Mouse (Mus musculus): ENCODE results near the gene Zfp280c.

Gene Zfp280c

DNA sequence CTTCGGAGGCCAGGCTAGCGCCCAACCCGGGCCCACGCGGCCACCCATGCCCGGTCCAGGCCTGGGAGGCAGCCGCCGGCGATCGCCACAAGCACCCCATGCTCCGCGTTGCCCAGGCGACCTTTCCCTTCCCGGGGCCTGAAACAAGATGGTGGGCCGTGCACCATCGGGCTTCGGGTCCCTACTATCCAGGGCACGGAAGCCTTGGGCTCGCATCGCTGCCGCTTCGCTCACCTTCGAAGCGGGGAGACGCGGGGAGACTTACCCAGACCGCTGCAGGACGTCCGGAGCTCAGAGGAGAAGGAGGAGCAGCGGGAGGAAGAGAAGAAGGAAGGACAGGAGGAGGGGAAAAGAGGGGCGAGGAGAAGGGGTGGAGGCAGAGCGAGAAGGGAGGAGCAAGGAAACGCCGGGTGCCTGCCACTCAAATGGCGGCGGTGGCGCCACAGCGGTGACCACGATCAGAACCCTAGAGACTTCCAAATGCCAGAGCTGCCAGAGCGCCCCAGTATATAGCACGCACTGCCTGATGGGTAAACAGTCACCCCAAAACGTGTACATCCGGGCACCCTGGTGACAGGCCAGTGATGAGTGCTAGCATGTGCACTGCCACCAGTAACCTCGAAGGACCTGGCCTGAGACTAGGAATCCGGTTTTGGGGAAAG is at the start of gene Zfp280c:
Gene Zfp280c, minus strand, starts transcription at position 406 of the 662 bp plus-strand sequence.
- in situ Hi-C loops (cut with MboI) = no loop called here

DNA sequence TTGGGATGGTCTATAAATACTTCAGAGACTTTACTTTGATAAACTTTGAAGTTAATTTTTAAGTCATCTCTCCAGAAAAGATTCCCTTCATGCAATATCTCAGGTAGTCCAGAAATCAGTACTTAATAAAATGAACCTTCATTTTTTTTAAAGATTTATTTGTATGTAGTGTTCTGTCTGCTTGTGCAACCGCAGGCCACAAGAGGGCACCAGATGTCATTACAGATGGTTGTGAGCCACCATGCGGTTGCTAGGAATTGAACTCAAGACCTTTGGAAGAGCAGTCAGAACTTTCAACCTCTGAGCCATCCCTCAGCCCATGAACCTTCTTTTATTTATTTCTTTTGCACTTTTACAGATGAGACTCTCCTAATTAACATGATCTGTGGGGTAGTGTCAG is 42.7 kb upstream of the Zfp280c start:
- in situ Hi-C loops (cut with MboI) = no loop called here

DNA sequence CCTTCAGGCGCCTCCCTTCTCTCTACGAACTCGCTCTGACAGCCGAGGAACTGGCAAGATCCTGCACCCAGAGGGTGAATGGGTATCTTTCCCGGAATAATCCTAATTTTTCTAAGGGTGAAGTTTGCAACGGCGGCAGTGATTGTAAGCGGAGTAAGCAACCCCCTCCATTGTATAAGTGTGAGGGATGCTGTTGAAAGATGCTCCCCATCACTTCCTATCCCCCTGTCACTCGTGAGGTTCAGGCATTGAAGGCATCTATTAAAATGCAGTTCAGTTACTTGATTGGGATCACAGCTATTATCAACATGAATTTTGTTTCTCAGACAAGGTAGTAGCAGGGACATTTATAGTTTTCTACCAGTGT is 29.7 kb upstream of the Zfp280c start:
- in situ Hi-C loops (cut with MboI) = no loop called here

- in situ Hi-C loops (cut with MboI) = no loop called here
Measured at GRCm38 (mm10) chrX:48623379-48624053, 29.2 kb upstream of the Zfp280c start, which contains the start of gene Slc25a14. Gene Slc25a14 (plus strand): TSS chrX:48623413.

GRCm38 (mm10) chrX:48623049-48623378 is 28.7 kb upstream of the Zfp280c start:
- in situ Hi-C loops (cut with MboI) = no loop called here

DNA sequence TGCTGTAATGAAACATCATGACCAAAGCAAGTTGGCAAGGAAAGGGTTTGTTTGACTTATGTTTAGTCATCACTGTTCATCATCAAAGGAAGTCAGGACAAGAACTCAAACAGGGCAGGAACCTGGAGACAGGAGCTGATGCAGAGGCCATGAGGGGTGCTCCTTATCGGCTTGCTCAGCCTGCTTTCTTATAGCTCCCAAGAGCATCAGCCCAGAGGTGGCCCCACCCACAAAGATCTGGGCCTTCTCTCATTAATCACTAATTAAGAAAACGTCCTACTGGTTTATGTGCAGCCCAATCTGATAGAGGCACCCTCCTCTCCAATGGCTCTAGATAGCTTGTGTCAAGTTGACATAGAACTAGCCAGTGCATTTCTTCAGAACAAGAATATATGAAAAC is 10.6 kb upstream of the Zfp280c start:
- in situ Hi-C loops (cut with MboI) = no loop called here

DNA sequence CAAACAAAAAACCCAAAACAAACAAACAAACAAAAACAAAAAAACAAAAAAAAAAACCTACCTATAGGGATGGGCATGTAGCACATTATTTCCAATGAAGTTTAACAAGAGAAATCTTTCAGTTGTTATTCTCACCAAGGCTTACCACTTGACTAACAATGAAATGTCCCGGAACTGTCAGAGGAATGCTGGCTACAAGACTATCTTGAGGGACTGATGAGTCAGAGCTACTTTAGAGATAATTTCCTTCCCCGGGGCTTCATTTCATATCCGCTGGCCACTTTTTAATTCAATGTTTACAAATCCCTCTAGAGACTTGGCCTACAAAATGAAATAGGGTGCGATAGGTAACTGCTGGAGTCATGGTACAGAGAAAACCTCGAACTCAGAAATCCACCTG is 2.6 kb upstream of the Zfp280c start:
- in situ Hi-C loops (cut with MboI) = no loop called here

DNA sequence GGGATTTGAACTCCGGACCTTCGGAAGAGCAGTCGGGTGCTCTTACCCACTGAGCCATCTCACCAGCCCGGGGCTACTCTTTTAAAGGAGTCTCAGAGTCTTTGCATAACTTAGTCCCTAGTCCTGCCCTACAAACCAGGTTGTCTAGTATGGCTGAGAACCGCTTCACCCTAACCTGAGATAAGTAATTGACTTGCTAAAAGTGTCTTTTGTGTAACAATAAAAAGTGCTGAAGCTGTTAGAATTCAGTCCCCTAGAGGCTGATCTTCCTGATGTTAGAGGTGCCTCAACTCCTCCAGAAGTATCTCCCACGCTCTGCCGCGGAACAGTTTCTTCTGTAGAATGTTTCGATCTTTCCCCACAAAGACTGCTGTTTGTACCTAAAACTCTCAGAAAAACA is 1.7 kb upstream of the Zfp280c start:
- in situ Hi-C loops (cut with MboI) = no loop called here

DNA sequence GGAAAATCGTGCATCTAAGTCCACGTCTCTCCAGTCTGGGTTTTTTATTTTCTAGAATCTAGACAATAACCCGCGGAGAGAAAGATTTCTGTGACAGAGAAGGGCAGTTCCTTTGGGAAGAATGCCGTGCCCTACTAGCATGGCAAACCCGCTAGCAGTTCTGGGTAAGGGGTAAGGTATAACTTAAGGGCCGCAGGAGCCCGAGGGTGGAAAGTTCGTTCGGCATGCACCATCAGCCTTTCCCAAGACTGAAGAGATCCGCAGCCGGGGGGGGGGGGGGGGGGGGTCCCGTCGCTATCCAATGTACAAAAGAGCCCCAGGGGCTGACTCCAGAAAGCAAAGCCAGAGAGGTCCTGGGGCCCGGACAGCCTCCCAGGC is 594 bp downstream of the Zfp280c start:
- in situ Hi-C loops (cut with MboI) = no loop called here

DNA sequence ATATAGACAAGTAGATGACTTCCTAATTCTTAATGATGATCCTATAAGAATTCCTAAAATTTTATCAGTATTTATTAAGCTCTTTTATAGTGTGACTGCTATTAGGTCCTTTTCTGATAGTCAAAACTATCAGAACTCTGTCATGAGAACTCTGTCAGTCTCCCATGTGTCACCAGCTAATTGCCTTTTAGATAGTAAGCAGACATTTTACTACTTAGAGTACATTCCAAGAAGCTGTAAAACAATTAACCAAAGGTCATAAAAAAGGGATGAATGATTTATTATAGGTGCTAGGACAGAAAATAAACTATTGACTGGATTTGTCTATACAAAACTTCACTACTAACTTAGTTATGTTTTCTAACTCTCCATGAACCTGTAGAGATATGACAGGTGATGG is 11.0 kb downstream of the Zfp280c start:
- in situ Hi-C loops (cut with MboI) = no loop called here

- in situ Hi-C loops (cut with MboI) = no loop called here
Measured at GRCm38 (mm10) chrX:48532175-48532574, 62.1 kb downstream of the Zfp280c start.

- in situ Hi-C loops (cut with MboI) = no loop called here
Measured at GRCm38 (mm10) chrX:48526435-48526834, 67.9 kb downstream of the Zfp280c start.

DNA sequence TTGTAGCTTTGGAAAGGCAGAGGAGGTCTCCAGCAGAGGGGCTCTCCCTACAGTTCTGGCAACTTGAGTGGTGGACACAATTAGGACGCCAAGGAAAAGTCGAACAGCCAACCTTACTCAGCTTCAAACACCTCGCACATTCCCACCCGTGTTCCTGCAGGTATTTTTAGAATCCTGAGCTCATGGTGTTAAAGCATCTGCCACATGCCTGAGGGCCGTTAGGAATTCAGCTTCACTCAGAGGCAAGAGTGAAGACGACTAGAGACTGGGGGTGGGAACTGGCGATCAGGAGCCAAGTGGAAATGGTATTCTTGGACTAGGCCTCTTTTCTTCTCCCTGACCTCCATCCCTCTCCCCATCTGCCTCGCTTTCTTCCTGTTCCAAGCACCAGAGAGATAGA is 68.4 kb downstream of the Zfp280c start:
- in situ Hi-C loops (cut with MboI) = no loop called here

- in situ Hi-C loops (cut with MboI) = no loop called here
Measured at GRCm38 (mm10) chrX:48525332-48525731, 69.0 kb downstream of the Zfp280c start.

DNA sequence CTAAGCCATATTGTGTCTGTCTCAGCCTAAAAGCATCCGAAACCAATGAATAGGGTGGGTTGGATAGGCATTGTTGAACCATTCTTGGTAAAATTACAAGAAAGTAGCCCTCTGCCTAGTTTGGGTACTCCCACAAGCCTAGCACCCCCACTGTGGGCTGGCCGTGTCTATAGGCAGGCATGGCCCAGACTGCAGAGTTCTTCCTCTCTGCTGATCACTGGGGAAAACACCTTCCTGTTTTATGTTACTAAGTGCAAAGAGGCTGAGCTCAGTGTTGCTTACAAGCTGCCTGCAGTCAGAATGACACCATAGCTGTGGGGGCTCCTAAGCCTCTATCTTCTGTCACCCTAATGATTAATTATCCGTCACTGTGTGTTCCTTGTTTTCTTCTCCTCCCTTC is 70.8 kb downstream of the Zfp280c start:
- in situ Hi-C loops (cut with MboI) = no loop called here

DNA sequence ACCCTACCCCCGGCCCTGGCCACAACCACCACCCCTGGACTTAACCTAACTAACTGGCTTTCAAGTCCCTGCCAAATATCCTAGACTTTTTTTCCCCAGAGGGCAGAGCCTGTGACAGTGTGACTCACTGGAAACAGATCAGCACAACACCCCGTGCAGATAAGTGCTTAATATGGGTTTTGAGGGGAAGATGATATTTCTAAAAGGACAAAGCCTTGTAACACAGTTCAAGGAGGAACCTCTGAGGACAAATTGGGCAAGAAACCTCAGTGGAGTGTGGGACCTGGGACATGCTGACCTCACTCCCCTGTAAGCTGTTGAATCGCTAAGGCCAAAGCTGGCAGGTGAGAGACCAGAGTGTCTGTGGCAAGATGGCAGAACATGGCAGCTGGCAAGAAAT is 72.7 kb downstream of the Zfp280c start:
- in situ Hi-C loops (cut with MboI) = no loop called here

DNA sequence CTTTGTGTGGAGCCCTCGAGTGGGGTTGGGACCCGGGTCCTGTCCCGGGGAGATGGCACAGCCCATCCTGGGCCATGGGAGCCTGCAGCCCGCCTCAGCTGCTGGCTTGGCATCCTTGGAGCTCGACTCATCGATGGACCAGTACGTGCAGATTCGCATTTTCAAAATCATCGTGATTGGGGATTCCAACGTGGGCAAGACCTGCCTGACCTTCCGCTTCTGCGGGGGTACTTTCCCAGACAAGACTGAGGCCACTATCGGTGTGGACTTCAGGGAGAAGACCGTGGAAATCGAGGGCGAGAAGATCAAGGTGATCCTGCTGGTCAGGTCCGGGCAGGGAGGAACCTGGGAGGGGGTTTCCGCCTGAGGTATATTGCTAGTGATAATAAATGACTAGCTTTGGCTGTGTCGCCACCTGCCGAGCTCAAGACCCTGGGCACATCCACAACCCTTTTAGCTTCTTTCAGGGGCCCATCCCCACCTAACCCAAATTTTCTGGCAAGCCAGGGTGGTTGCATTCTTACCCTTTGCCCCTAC is 74.7 kb downstream of the Zfp280c start:
- in situ Hi-C loops (cut with MboI) = no loop called here

DNA sequence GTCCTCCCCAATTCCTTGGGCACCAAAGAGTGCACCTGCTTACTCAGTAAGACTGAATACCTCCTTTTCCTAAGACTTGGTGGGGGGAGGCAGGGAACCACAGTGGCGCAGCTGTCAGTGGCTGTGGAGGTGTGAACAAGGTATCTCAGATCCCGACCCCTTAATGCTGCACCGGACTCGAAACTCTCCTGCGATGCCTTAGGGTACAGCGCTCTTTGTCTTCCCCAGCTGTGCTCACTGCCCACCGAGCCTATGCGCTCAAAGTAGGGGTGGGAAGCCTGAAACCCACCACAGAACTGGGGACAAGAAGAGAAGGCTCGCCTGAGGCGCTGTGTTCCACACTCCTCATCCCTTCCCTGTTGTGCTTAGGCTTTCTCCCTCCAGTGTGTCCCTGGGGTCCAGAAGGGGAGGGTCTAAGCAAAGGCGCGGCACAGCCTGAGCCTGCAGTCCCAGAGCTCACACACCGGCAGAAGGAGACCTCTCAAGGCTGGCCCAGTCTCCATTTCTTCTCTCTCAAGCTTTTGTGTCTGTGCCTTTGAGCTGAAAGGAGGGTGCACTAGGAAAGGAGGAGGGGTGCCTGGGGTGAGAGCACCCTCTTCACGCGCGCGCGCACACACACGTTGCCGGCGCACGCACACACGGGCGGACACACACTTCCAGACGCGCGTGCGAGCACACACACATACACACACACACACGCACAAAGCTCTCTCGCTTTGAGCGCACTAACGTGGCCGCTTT is 75.3 kb downstream of the Zfp280c start, which contains the start of gene Rab33a:
Gene Rab33a, plus strand, starts transcription at position 478 of the 741 bp plus-strand sequence.
- in situ Hi-C loops (cut with MboI) = no loop called here

DNA sequence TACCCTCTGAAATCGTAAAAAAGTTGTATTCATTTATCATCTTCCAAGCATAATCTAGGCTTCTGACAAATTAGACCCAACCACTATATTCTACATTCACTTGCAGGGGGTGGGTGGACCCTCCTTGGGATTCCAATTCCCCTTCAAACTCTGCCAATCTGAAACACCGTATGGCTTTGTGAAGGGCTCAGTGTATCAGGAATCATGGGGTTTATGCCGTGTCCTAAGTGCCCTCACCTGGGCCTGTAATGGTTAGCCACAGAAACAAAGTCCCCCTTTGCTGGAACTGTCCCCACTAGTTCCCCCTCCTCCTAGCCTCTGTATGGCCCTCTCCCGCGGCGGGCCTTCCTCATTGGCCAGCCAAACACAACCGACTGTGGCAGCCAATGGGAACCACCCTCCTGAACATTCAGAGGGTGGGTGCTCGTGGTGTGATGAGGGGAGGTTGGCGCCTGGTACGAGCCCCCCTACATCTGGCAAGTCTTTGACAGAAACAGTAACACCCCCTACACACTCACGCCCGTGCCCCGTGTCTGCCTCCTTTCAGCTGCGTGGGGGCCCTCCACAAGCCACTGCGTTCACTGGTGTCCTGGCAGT is 76.0 kb downstream of the Zfp280c start:
- in situ Hi-C loops (cut with MboI) = no loop called here

DNA sequence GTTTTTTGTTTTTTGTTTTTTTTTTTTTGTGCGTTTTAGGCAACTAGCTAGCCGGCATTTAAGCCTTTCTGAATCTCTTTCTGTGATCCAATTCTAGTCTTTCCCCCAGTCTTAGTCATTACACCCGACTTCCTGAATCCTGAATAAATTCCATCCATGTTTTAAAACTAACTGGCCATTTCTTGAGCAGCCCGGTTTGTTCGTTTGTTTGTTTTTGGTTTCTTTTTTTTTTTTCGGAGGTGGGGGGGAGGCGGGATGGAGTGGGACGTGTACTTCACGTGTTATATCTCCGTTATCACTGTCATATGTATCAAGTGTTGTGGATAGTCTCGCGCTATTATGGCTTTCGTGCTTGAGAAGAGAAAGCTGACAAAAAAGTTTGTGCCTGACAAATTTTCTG is 80.5 kb downstream of the Zfp280c start:
- in situ Hi-C loops (cut with MboI) = no loop called here

- in situ Hi-C loops (cut with MboI) = no loop called here
Measured at GRCm38 (mm10) chrX:48513166-48513807, 81.0 kb downstream of the Zfp280c start, which contains the start of gene Aifm1. Gene Aifm1 (minus strand): TSS chrX:48513563.

DNA sequence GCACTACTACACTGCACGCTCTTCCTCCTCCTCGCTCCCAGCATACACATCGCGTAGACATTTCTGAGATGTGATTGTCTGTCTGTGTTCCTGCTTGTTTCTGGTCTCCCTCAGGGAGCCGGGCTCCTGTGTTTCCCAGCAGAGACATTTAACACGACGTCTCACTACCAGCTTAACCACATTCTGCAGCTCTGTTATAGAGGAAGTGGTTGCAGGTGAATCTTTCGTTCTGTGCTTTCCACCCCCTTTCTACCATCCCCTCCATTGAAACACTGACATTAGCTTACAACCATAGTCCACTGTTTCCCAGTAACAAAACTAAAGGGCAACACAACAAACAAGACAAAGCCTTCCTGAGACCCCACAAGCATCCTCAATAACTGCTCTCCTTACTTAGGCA is 100.5 kb downstream of the Zfp280c start:
- in situ Hi-C loops (cut with MboI) = no loop called here
